Mouse (Mus musculus): ENCODE results near the gene Gapvd1. TPM values are rescaled to one million over a fixed set of nuclear protein-coding genes. Genes with fewer than 3 reads are reported as not detected.
A peak's percentile ranks its signal among the peaks of the same experiment; 100 is the strongest.
"Not testable (repeated sequence)": the region's sequence is repeated elsewhere in the genome, so short reads cannot be mapped to it uniquely, and the experiment has no call there.

Gapvd1 gene
- polyA plus RNA-seq, 1 experiment from 2014 or later = 92.2 TPM

DNA sequence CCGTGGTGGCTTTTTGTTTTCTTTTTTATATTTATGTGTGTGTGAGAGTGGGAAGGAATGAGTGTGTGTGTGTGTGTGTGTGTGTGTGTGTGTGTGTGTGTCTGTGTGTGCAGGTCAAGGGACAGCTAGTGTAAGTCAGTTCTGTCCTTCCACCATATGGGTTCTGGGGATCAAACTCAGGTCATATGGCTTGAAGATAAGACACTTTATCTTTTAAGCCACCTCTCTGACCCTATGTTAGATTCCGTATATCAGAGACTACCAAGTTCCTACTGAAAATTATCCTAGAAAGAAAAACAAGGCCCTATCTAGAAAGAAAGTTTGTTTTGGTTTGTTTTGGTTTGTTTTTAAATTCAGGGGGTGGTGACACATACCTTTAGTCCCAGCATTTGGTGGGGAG lies 7.1 kb upstream of the Gapvd1 start:
- no peaks in the 10 kb centered on the region for H3K9me3 ChIP-seq (ENCODE audit: control insufficient read depth, low read length)
- no peak overlapping the region for H3K9ac ChIP-seq (ENCODE audit: low read depth, low read length)
- ATAC-seq (ENCODE audit: low FRiP score, low TSS enrichment) = no peak
- H3K4me3 ChIP-seq (ENCODE audit: low read length) = no peak overlapping the region
- H3K4me1 ChIP-seq (ENCODE audit: control insufficient read depth, insufficient read depth, low read length) = no peaks in the 10 kb centered on the region
- H3K4me2 ChIP-seq (replicated peaks; ENCODE audit: low read depth, low read length) = no peak overlapping the region
- no peaks in the 10 kb centered on the region for H3K36me3 ChIP-seq (ENCODE audit: control insufficient read depth, insufficient read depth, low read length)
- H3K27ac ChIP-seq (ENCODE audit: low read depth, low read length) = no peak overlapping the region
- H3K27me3 ChIP-seq (ENCODE audit: control insufficient read depth, insufficient read depth, low read length) = no peaks in the 10 kb centered on the region
- WGBS = 66% methylated on average over 2 of the region's 2 CpGs

DNA sequence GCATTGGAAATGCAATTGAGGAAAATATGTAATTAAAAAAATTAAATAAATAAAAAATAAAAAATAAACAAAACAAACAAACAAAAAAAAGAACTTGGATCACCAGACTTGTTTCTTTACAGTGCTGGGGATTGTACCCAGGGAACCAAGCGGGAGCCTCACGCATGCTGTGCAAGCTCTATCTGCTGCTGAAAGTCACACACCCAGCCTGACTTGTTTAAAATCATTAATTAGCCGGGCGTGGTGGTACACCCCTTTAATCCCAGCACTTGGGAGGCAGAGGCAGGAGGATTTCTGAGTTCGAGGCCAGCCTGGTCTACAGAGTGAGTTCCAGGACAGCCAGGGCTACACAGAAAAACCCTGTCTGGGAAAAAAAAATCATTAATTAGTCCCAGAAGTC lies 6.2 kb upstream of the Gapvd1 start:
- H3K4me2 ChIP-seq (replicated peaks; ENCODE audit: low read depth, low read length); H3K4me3 ChIP-seq (ENCODE audit: low read length); H3K27me3 ChIP-seq (ENCODE audit: control insufficient read depth, insufficient read depth, low read length); H3K9me3 ChIP-seq (ENCODE audit: control insufficient read depth, low read length); H3K27ac ChIP-seq (ENCODE audit: low read depth, low read length); H3K9ac ChIP-seq (ENCODE audit: low read depth, low read length); H3K36me3 ChIP-seq (ENCODE audit: control insufficient read depth, insufficient read depth, low read length); ATAC-seq (ENCODE audit: low FRiP score, low TSS enrichment); H3K4me1 ChIP-seq (ENCODE audit: control insufficient read depth, insufficient read depth, low read length): not testable (repeated sequence)
- 91% methylated on average over 5 of the region's 5 CpGs for WGBS

DNA sequence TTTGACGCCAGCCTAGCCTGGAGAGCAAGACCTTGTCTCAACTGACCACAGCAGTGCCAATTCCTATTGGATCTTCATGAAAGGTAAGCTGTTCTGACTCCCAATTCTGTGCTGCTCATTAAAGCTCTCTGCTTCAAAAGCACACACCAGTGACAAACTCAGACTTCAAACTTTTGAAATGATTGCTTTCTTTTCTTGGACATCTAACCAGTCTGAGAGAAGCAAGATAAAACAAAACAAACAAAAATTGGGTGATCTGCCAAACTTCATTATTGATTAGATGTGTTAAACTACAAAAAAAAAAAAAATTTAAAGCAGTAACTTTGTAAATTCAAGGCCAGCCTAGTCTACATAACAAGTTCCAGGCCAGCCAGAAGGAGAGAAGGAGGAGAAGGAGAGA lies 2.3 kb upstream of the Gapvd1 start:
- no peaks in the 10 kb centered on the region for H3K36me3 ChIP-seq (ENCODE audit: control insufficient read depth, insufficient read depth, low read length)
- H3K4me1 ChIP-seq (ENCODE audit: control insufficient read depth, insufficient read depth, low read length) = peaks cover 7% of the 10 kb centered on the region; the same call in 1 of the 2 replicates
- H3K4me3 ChIP-seq (ENCODE audit: low read length) = no peak overlapping the region
- WGBS = 57% methylated on average over 1 of the region's 1 CpGs
- H3K27me3 ChIP-seq (ENCODE audit: control insufficient read depth, insufficient read depth, low read length) = no peaks in the 10 kb centered on the region
- no peaks in the 10 kb centered on the region for H3K9me3 ChIP-seq (ENCODE audit: control insufficient read depth, low read length)
- no peak overlapping the region for H3K27ac ChIP-seq (ENCODE audit: low read depth, low read length)
- ATAC-seq (ENCODE audit: low FRiP score, low TSS enrichment) = no peak
- no peak overlapping the region for H3K9ac ChIP-seq (ENCODE audit: low read depth, low read length)
- H3K4me2 ChIP-seq (replicated peaks; ENCODE audit: low read depth, low read length) = no peak overlapping the region

DNA sequence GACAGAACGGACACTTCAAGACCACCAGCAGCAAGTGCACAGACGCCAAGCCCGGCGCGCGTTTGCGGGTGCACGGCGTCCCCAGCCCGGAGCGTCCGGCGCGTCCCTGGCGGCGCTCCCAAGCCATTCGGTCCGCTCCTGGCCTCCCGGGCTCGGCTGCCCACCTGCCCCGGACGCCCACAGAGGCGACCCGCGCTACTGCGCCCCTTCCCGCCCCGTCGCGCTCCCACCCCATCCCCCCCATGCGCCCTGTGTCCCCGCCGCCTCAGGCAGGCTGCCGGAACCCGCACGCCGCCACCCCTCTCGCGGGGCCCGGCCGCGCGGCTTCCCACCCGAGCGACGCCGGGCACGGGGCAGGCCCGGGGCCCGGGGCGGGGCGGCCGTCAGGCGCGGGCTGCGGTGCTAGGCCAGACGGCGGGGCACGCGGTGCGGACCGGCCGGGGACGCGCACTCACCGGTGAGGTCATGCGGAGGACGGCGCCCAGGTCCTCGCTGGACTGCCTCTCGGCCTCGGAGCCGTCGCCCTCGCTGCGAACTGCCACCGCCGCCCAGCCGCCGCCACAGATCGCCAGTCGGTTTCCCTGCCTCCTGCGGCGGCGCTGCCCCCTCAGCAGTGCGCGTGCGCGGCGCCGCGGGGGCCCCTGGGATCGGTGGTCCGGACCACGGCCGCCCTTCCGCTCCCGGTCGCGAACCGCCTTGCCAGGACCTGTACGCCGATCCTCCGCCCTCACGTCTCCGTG lies 1.1 kb downstream of the Gapvd1 start:
- Histone ChIP-seq H3K4me2 (replicated peaks; ENCODE audit: low read depth, low read length) (peak overlapping the region; percentile 69), H3K9ac (ENCODE audit: low read depth, low read length) (peak overlapping the region; percentile 97), H3K36me3 (ENCODE audit: control insufficient read depth, insufficient read depth, low read length) (no peaks in the 10 kb centered on the region), H3K4me3 (ENCODE audit: low read length) (peak overlapping the region; percentile 97), H3K4me1 (ENCODE audit: control insufficient read depth, insufficient read depth, low read length) (peaks cover 11% of the 10 kb centered on the region; the same call in 1 of the 2 replicates), H3K27ac (ENCODE audit: low read depth, low read length) (peak overlapping the region; percentile 90), H3K27me3 (ENCODE audit: control insufficient read depth, insufficient read depth, low read length) (no peaks in the 10 kb centered on the region), H3K9me3 (ENCODE audit: control insufficient read depth, low read length) (no peaks in the 10 kb centered on the region)
- peak; percentile 94 for ATAC-seq (ENCODE audit: low FRiP score, low TSS enrichment)
- 1% methylated on average over 94 of the region's 106 CpGs for WGBS

DNA sequence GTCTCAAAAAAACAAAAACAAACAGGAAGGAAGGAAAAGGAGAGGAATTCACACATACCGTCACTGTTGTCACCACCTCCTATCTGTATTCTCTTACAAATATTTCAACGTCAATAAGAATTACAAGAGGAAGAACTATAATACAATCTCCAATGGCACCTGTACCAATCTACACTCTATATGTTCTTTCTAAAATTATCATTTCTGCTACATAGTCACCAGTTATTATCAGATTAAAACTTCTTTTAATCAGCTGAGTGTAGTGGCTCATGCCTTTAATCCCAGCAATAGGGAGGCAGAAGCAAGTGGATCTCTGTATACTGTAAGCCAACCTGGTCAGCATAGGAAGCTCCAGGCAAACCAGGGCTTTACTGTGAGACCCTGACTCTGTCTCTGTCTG lies 4.8 kb downstream of the Gapvd1 start:
- Histone ChIP-seq H3K4me2 (replicated peaks; ENCODE audit: low read depth, low read length) (no peak overlapping the region), H3K4me3 (ENCODE audit: low read length) (no peak overlapping the region), H3K4me1 (ENCODE audit: control insufficient read depth, insufficient read depth, low read length) (peaks cover 11% of the 10 kb centered on the region; the same call in 1 of the 2 replicates), H3K9ac (ENCODE audit: low read depth, low read length) (no peak overlapping the region), H3K36me3 (ENCODE audit: control insufficient read depth, insufficient read depth, low read length) (peaks cover 4% of the 10 kb centered on the region; the same call in 1 of the 2 replicates), H3K27ac (ENCODE audit: low read depth, low read length) (no peak overlapping the region), H3K27me3 (ENCODE audit: control insufficient read depth, insufficient read depth, low read length) (no peaks in the 10 kb centered on the region), H3K9me3 (ENCODE audit: control insufficient read depth, low read length) (no peaks in the 10 kb centered on the region)
- ATAC-seq (ENCODE audit: low FRiP score, low TSS enrichment) = no peak
- WGBS = 87% methylated on average over 2 of the region's 2 CpGs

DNA sequence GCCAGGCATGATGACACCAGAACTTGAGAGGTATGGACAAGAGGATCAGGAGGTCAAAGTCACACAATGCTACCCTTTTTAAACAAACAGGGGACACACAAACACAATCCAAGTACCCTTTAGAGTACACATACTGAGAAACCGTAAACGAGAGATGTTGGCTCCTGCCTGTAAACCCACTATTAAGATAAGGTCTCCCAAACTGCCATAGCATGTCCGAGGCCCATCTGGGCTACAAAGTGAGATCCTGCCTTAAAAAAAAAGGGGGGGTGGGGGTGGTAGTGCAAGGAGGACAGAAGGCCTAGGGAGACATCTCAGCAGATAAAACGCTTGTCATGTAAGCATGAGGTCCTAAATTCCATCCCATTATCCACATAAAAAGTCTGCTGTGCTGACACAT lies 6.6 kb downstream of the Gapvd1 start:
- Histone ChIP-seq H3K4me1 (ENCODE audit: control insufficient read depth, insufficient read depth, low read length) (peaks cover 6% of the 10 kb centered on the region; the same call in 1 of the 2 replicates), H3K4me3 (ENCODE audit: low read length) (no peak overlapping the region), H3K9me3 (ENCODE audit: control insufficient read depth, low read length) (no peaks in the 10 kb centered on the region), H3K27me3 (ENCODE audit: control insufficient read depth, insufficient read depth, low read length) (no peaks in the 10 kb centered on the region), H3K36me3 (ENCODE audit: control insufficient read depth, insufficient read depth, low read length) (peaks cover 4% of the 10 kb centered on the region; the same call in 1 of the 2 replicates), H3K4me2 (replicated peaks; ENCODE audit: low read depth, low read length) (no peak overlapping the region), H3K9ac (ENCODE audit: low read depth, low read length) (no peak overlapping the region), H3K27ac (ENCODE audit: low read depth, low read length) (no peak overlapping the region)
- no peak for ATAC-seq (ENCODE audit: low FRiP score, low TSS enrichment)
- WGBS = 94% methylated on average over 4 of the region's 4 CpGs

DNA sequence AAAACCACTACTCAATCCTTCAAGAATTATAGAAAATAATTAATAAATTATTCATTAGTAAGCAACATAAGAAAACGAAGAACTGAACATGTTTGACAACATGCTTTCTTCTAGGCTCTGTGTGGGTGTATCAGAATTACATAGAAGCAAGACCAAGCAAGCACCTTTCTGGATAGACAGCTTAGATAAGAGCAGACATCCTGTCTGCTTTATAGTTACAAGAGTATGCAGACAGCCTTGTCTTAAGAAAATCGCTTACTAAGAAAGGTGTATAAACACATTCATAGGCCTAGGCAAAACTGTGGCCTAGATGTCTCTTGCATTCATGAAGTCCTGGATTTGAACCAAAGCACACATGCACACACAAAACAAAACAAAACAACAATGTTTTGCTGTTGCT lies 9.4 kb downstream of the Gapvd1 start:
- WGBS = 91% methylated on average over 2 of the region's 2 CpGs
- H3K9me3 ChIP-seq (ENCODE audit: control insufficient read depth, low read length) = no peaks in the 10 kb centered on the region
- H3K36me3 ChIP-seq (ENCODE audit: control insufficient read depth, insufficient read depth, low read length) = peaks cover 4% of the 10 kb centered on the region; the same call in 1 of the 2 replicates
- H3K4me3 ChIP-seq (ENCODE audit: low read length) = no peak overlapping the region
- no peaks in the 10 kb centered on the region for H3K4me1 ChIP-seq (ENCODE audit: control insufficient read depth, insufficient read depth, low read length)
- no peak overlapping the region for H3K27ac ChIP-seq (ENCODE audit: low read depth, low read length)
- H3K9ac ChIP-seq (ENCODE audit: low read depth, low read length) = no peak overlapping the region
- no peak for ATAC-seq (ENCODE audit: low FRiP score, low TSS enrichment)
- no peak overlapping the region for H3K4me2 ChIP-seq (replicated peaks; ENCODE audit: low read depth, low read length)
- no peaks in the 10 kb centered on the region for H3K27me3 ChIP-seq (ENCODE audit: control insufficient read depth, insufficient read depth, low read length)

DNA sequence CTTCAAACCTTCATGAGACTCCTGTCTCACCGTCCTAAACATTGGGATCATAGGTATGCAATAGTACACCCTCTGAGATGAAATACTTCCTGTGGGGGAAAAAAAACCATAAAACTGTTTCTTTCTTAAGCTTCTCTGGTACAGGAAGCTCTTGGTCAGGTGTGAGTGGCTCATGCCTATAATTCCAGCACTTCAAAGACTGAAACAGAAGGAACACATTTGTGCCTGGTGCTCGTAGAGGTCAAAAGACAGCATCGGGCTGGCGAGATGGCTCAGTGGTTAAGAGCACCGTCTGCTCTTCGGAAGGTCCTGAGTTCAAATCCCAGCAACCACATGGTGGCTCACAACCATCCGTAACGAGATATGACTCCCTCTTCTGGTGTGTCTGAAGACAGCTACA lies 10.6 kb downstream of the Gapvd1 start:
- H3K4me3 ChIP-seq (ENCODE audit: low read length) = no peak overlapping the region
- no peak overlapping the region for H3K27ac ChIP-seq (ENCODE audit: low read depth, low read length)
- ATAC-seq (ENCODE audit: low FRiP score, low TSS enrichment) = no peak
- H3K9me3 ChIP-seq (ENCODE audit: control insufficient read depth, low read length) = no peaks in the 10 kb centered on the region
- peaks cover 4% of the 10 kb centered on the region; the same call in 1 of the 2 replicates for H3K36me3 ChIP-seq (ENCODE audit: control insufficient read depth, insufficient read depth, low read length)
- no peak overlapping the region for H3K4me2 ChIP-seq (replicated peaks; ENCODE audit: low read depth, low read length)
- no peaks in the 10 kb centered on the region for H3K27me3 ChIP-seq (ENCODE audit: control insufficient read depth, insufficient read depth, low read length)
- WGBS = 94% methylated on average over 8 of the region's 8 CpGs
- no peaks in the 10 kb centered on the region for H3K4me1 ChIP-seq (ENCODE audit: control insufficient read depth, insufficient read depth, low read length)
- H3K9ac ChIP-seq (ENCODE audit: low read depth, low read length) = no peak overlapping the region

DNA sequence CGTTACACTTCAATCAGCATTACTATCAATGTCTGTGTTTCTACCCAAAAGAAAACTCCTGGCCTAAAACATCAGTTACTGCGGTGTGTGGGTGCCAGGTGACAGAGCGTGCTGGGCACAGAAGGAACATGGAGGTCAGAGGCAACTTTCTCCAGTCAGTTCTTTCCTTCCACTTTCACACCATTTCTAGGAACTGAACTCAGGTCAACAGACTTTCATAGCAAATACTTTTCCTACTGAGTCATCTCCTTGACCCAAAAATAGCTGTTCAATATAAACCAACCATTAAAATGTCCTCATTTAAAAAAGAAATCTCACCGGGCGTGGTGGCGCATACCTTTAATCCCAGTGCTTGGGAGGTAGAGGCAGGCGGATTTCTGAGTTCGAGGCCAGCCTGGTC lies 12.4 kb downstream of the Gapvd1 start:
- ATAC-seq (ENCODE audit: low FRiP score, low TSS enrichment) = no peak
- H3K9ac ChIP-seq (ENCODE audit: low read depth, low read length) = no peak overlapping the region

More for the DNA sequence above, 12.4 kb downstream of the Gapvd1 start:
- no peak overlapping the region for H3K4me3 ChIP-seq (ENCODE audit: low read length)
- no peak overlapping the region for H3K27ac ChIP-seq (ENCODE audit: low read depth, low read length)
- no peaks in the 10 kb centered on the region for H3K4me1 ChIP-seq (ENCODE audit: control insufficient read depth, insufficient read depth, low read length)
- no peaks in the 10 kb centered on the region for H3K9me3 ChIP-seq (ENCODE audit: control insufficient read depth, low read length)
- no peaks in the 10 kb centered on the region for H3K27me3 ChIP-seq (ENCODE audit: control insufficient read depth, insufficient read depth, low read length)
- 94% methylated on average over 8 of the region's 8 CpGs for WGBS
- H3K36me3 ChIP-seq (ENCODE audit: control insufficient read depth, insufficient read depth, low read length) = peaks cover 4% of the 10 kb centered on the region; the same call in 1 of the 2 replicates
- H3K4me2 ChIP-seq (replicated peaks; ENCODE audit: low read depth, low read length) = no peak overlapping the region
